Comparison of ENCODE assay signal across 14 mouse cellular contexts in the genomic region with DNA sequence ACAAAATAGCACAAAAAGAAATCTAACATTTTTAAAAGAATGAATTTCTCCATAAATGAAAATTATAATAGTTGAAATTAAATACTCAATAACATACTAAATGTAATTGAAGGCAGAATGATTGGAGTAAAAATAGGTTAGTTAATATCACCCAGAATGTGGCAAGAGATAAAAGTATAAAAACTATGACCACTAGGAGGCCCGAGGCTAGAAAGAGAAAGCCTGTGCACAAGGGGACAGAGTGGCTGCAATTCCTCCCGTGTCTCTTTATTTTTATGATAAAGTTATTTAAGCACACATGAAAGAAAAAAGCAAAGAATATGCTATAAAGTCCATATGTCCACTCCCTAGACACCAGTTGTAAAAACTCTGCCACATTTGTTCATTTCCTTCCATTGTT. TPM values are rescaled to one million over a fixed set of nuclear protein-coding genes. Genes with fewer than 3 reads are reported as not detected.
DNase-seq lines count a peak whose midpoint lies in the region; ATAC-seq and TF ChIP-seq lines count a peak whose summit lies in the region.
"Had no signal": no experiment of that assay in that cellular context is flagged by ENCODE, and none has a peak within 500 bp of the region (broad histone marks: within the 10 kb centered on the region; RNA-seq: fewer than 3 reads in every experiment).

No protein-coding gene starts in this region.

- H3K27me3 ChIP-seq in heart, postnatal 0 days (ENCODE audit: control insufficient read depth, insufficient read depth, low read length), result no peaks in the 10 kb centered on the region
- no peaks in the 10 kb centered on the region for H3K27me3 ChIP-seq in heart, embryonic 12.5 days (replicated peaks)
- no peaks in the 10 kb centered on the region for H3K27me3 ChIP-seq in liver, postnatal 0 days (ENCODE audit: insufficient read depth, low read length)
- no peaks in the 10 kb centered on the region for H3K27me3 ChIP-seq in liver, embryonic 12.5 days (replicated peaks)
- H3K27me3 ChIP-seq in splenic B cell, adult 2 months (ENCODE audit: control insufficient read depth, insufficient read depth, low read length, poor library complexity, severe bottlenecking), result no peaks in the 10 kb centered on the region
- H3K27me3 ChIP-seq: limb, embryonic 13.5 days; midbrain, embryonic 13.5 days had no signal

- DNase-seq in heart, postnatal 0 days (ENCODE audit: low spot score), result no peak
- DNase-seq in liver, postnatal 0 days, result no peak
- peak; percentile 59 for DNase-seq in MEL-GATA-1-ER (ENCODE audit: extremely low read depth, low read depth)
- peak; percentile 30 for DNase-seq in splenic B cell, adult 2 months (ENCODE audit: low read depth, low spot score)
- DNase-seq in kidney, postnatal 10 days, result no peak
- DNase-seq: kidney, adult 8-10 months; lung, postnatal 10 days; right cerebral cortex, adult 18-20 months; thymus, postnatal 36 days had no signal

- no peaks in the 10 kb centered on the region for H3K9me3 ChIP-seq in heart, postnatal 0 days (replicated peaks; ENCODE audit: control insufficient read depth, low read length)
- H3K9me3 ChIP-seq in heart, embryonic 12.5 days (replicated peaks), result no peaks in the 10 kb centered on the region; the same call in 1 of the 2 replicates
- no peaks in the 10 kb centered on the region for H3K9me3 ChIP-seq in liver, postnatal 0 days (ENCODE audit: low read length)
- no peaks in the 10 kb centered on the region; the same call in 1 of the 2 replicates for H3K9me3 ChIP-seq in liver, embryonic 12.5 days (replicated peaks)
- H3K9me3 ChIP-seq: limb, embryonic 13.5 days had no signal

- no peak overlapping the region for H3K4me3 ChIP-seq in heart, postnatal 0 days (ENCODE audit: low read depth, low read length)
- H3K4me3 ChIP-seq in heart, embryonic 12.5 days, result no peak overlapping the region
- H3K4me3 ChIP-seq in liver, postnatal 0 days (ENCODE audit: low read depth, low read length), result no peak overlapping the region
- no peak overlapping the region for H3K4me3 ChIP-seq in liver, embryonic 12.5 days
- H3K4me3 ChIP-seq: limb, embryonic 13.5 days; midbrain, embryonic 13.5 days had no signal

- peak; percentile 20 for TF ChIP-seq CTCF in heart, postnatal 0 days (IDR thresholded peaks at IDR 0.05; ENCODE audit: low read depth)
- peak; percentile 37 for TF ChIP-seq CTCF in liver, postnatal 0 days (IDR thresholded peaks at IDR 0.05; ENCODE audit: low read depth)

- ATAC-seq in heart, postnatal 0 days (ENCODE audit: insufficient read depth, low read depth), result no peak
- no peak for ATAC-seq in heart, embryonic 12.5 days (ENCODE audit: insufficient number of reproducible peaks, low FRiP score)
- no peak for ATAC-seq in liver, postnatal 0 days
- no peak for ATAC-seq in liver, embryonic 12.5 days
- ATAC-seq: midbrain, embryonic 13.5 days had no signal

- H3K36me3 ChIP-seq in heart, postnatal 0 days (replicated peaks; ENCODE audit: control insufficient read depth, insufficient read depth, low read length), result no peaks in the 10 kb centered on the region
- no peaks in the 10 kb centered on the region for H3K36me3 ChIP-seq in heart, embryonic 12.5 days
- no peaks in the 10 kb centered on the region for H3K36me3 ChIP-seq in liver, postnatal 0 days (replicated peaks; ENCODE audit: insufficient read depth, low read length)
- H3K36me3 ChIP-seq in liver, embryonic 12.5 days, result no peaks in the 10 kb centered on the region
- H3K36me3 ChIP-seq in splenic B cell, adult 2 months (ENCODE audit: control insufficient read depth, insufficient read depth, low read length, poor library complexity, severe bottlenecking), result no peaks in the 10 kb centered on the region
- H3K36me3 ChIP-seq: limb, embryonic 13.5 days; midbrain, embryonic 13.5 days had no signal

- no peak overlapping the region for H3K9ac ChIP-seq in heart, postnatal 0 days (replicated peaks; ENCODE audit: low read depth, low read length)
- no peak overlapping the region for H3K9ac ChIP-seq in heart, embryonic 12.5 days
- no peak overlapping the region for H3K9ac ChIP-seq in liver, postnatal 0 days (replicated peaks)
- no peak overlapping the region for H3K9ac ChIP-seq in liver, embryonic 12.5 days
- H3K9ac ChIP-seq: hindbrain, embryonic 14.5 days; limb, embryonic 13.5 days; midbrain, embryonic 13.5 days had no signal

- 65% methylated on average over 2 of the region's 2 CpGs for WGBS in heart, postnatal 0 days
- WGBS in heart, embryonic 12.5 days, result 79% methylated on average over 2 of the region's 2 CpGs
- WGBS in liver, postnatal 0 days (ENCODE audit: insufficient replicate concordance), result 68% methylated on average over 2 of the region's 2 CpGs
- 66% methylated on average over 2 of the region's 2 CpGs for WGBS in liver, embryonic 12.5 days (ENCODE audit: insufficient replicate concordance)

- no peaks in the 10 kb centered on the region for H3K4me1 ChIP-seq in heart, postnatal 0 days (ENCODE audit: control insufficient read depth, insufficient read depth)
- H3K4me1 ChIP-seq in heart, embryonic 12.5 days (replicated peaks), result no peaks in the 10 kb centered on the region
- H3K4me1 ChIP-seq in liver, postnatal 0 days (ENCODE audit: insufficient read depth), result no peaks in the 10 kb centered on the region
- no peaks in the 10 kb centered on the region for H3K4me1 ChIP-seq in liver, embryonic 12.5 days
- H3K4me1 ChIP-seq: limb, embryonic 13.5 days; midbrain, embryonic 13.5 days had no signal

- no peak overlapping the region for H3K27ac ChIP-seq in heart, postnatal 0 days (ENCODE audit: low read depth)
- no peak overlapping the region for H3K27ac ChIP-seq in heart, embryonic 12.5 days (ENCODE audit: poor library complexity, severe bottlenecking)
- H3K27ac ChIP-seq in liver, postnatal 0 days (ENCODE audit: low read depth), result no peak overlapping the region
- H3K27ac ChIP-seq in liver, embryonic 12.5 days, result no peak overlapping the region
- H3K27ac ChIP-seq: hindbrain, embryonic 14.5 days; limb, embryonic 13.5 days; midbrain, embryonic 13.5 days had no signal

- H3K4me2 ChIP-seq in heart, postnatal 0 days (ENCODE audit: low read depth, low read length), result no peak overlapping the region
- H3K4me2 ChIP-seq in heart, embryonic 12.5 days, result no peak overlapping the region
- no peak overlapping the region for H3K4me2 ChIP-seq in liver, postnatal 0 days (ENCODE audit: low read depth, low read length)
- H3K4me2 ChIP-seq in liver, embryonic 12.5 days, result no peak overlapping the region
- H3K4me2 ChIP-seq: hindbrain, embryonic 14.5 days; limb, embryonic 13.5 days; midbrain, embryonic 13.5 days had no signal

- no peak for TF ChIP-seq EP300 in heart, postnatal 0 days (IDR thresholded peaks at IDR 0.05; ENCODE audit: low read depth)
- no peak for TF ChIP-seq EP300 in liver, postnatal 0 days (IDR thresholded peaks at IDR 0.05; ENCODE audit: low read depth)

RNA-seq across cellular contexts. Expression of a gene that starts 17.4 kb away (rescaled TPM):
- total RNA-seq in heart, postnatal 0 days (2014; rRNA removed; ENCODE audit: low replicate concordance), result 34.4 and 37.1 TPM in 2 replicates
- 15.4 and 15.7 TPM in 2 replicates for polyA plus RNA-seq in heart, postnatal 0 days (2015; fragmentation: Nextera tagmentation; extraction: Ambion mirVana)
- 28.7 and 30.2 TPM in 2 replicates for polyA plus RNA-seq in heart, embryonic 12.5 days (2016; fragmentation: Nextera tagmentation; extraction: Ambion mirVana)
- polyA plus RNA-seq in liver, postnatal 0 days (2015; fragmentation: Nextera tagmentation; extraction: Ambion mirVana), result 10.7 and 11.6 TPM in 2 replicates
- polyA plus RNA-seq in liver, embryonic 12.5 days (2016; fragmentation: Nextera tagmentation; extraction: Ambion mirVana), result 14.0 and 14.1 TPM in 2 replicates

Comparison
In these comparisons a context has a peak if more than half of its experiments do, and no peak if none do; other contexts are left out.
1. DNase-seq: peak in MEL-GATA-1-ER (single experiment) and splenic B cell, adult 2 months (single experiment); none in heart, postnatal 0 days (single experiment), liver, postnatal 0 days (single experiment) and kidney, postnatal 10 days (single experiment).